Mouse (Mus musculus): ENCODE data around the gene Svs1.

Svs1 gene

DNA sequence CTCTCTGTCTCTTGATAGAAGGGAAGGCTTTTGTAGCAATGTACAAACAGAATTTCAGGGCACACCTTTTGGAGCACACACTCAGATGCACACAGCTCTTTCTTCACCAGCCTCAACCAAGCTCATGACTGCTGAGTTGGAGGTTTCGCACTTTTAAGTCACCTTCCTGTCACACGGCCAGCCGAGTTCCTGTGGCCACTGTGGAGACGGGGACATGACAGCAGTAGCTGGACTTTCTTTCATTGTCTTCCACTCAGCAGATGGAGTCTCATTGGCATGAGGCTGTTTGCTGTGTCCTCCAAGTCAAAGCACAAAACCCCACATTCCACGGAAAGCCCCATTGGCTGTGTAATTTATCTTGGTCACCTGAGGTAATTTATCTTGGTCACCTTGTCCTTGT lies 24.5 kb downstream of the Svs1 start:
- DNase-seq (ENCODE audit: low read depth, low spot score), result no peak

DNA sequence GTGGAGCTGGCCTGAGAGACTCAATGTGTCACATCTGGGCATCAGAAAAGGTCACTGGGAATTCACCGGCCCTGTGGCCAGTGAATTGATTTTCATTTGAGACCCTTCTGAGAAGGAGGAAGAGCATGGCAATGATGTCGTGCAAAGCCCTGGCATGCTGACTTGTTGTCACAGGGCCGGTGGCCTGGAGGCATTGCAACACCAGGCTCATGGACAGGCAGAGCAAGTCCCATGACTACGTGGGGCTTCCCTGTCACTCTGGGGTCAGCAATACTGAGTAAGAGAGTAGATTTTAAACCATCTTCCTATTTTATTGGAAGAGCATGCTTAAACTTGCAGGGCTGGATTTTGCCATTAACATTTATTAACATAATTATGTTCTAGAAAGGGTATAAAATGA lies 26.4 kb downstream of the Svs1 start:
- DNase-seq (ENCODE audit: low read depth, low spot score), result no peak

DNA sequence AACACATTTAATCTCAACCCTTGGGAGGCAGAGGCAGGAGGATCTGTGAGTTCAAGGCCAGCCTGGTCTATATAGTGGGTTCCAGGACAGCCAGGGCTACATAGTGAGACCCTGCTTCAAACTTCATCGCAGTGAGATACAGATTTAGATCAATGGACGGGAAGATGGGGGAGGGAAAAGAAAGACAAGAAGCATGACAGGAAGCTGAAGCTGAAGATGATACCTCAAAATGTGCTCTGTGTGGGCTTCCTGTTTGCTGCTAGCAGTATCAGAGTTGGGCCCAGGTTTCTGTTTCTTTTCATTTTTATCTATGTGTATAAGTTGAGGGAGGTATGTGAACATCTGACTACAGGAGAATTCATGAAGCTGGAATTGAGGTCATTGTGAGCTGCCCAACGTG lies 26.8 kb downstream of the Svs1 start:
- DNase-seq (ENCODE audit: low read depth, low spot score), result no peak

DNA sequence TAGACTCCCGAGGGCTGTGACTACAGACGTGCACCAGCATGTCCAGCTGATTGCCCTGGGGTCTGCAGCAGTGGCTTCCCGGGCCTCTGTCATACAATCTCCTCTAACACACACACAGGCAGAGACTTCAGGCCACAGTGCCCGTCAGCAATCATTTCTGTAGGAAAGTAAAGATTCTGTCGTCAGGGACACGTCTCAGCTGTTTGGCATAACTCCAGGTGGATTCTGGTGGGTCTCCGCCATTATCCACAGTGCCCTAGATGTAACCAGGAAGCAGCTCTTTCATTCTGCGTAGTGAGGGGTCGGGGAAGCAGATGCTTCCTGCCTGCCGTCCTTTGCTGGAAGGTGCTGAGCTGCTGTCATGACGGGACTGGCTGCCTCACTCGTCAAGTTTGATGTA lies 30.5 kb downstream of the Svs1 start:
- no peak for DNase-seq (ENCODE audit: low read depth, low spot score)

DNA sequence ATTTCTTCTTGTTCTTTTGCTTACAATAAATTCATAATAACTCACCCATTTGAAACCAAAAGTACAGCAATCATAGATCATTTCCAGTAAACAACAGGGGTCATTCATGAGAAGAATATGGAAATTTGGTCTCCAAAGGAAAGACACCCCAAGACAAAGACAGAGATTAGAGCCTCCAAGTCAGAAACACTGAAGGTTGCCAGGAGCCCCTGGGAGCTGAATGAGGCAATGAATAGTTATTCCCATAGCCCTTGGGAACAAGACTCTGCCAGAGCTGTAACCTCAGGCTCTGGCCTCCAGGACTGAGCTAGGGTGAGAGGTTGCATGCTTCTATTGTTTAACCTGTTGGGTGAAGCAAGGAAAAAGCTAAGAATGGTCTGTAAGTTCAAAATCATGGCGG lies 32.7 kb downstream of the Svs1 start:
- no peak for DNase-seq (ENCODE audit: low read depth, low spot score)

DNA sequence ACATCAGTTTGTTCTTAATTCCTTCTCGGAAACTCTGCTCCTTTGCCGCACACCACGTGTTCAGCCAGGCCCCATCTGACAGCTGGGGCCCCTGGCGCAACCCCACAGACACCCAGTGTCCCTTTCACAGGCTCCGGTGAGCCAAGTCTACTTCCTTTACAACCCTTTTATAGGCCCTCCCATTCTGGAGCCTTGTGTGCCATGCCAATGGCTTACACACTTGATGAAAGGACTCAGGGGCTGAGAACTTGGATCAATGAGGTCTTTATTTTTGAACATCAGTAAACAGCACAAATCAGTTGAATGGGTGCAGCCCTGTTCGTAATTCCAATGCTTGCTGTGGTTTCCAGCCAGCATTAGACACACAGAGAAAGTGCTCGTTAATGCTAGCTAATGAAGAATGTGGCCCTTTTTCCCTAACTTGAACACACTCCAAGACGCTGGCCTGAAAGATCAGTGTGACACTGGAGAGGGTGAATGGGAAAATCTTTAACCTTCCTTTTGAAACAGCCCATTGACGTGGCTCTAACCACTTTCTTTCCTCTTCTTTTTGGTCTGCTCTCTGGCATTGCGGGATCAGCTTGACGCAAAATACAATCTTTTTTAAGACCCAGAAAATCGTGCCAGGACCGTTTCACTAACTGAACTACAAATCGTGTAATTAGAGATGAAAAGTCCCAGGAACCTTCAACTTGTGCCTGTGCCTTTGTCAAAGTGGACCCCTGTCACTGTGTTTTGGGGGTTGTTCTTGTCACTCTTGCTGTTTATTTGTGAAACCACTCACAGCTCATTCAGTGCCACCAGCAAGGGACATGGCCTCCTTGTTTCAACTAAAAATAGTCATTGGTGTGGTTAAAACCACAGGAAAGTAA lies 34.7 kb downstream of the Svs1 start:
- DNase-seq (ENCODE audit: low read depth, low spot score), result no peak

DNA sequence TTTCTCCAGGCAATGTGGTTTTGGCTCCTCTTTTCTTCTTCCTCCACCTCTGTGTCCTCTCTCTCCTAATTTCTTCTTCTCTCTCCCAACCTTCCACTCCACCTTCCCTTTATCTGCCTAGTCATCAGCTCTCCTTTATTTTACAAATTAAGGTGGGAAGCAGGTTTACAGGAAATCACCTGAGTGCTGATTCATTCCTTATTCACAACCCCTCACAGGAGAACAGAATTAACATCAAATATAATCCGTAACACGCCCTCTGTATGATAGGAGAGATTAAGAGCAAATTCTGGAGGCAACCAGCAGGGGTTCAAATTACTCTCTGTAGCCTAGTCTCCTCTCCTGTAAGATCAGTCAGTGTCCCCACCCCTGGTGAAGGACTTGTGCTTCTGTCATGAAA lies 35.7 kb downstream of the Svs1 start:
- DNase-seq (ENCODE audit: low read depth, low spot score), result no peak

DNA sequence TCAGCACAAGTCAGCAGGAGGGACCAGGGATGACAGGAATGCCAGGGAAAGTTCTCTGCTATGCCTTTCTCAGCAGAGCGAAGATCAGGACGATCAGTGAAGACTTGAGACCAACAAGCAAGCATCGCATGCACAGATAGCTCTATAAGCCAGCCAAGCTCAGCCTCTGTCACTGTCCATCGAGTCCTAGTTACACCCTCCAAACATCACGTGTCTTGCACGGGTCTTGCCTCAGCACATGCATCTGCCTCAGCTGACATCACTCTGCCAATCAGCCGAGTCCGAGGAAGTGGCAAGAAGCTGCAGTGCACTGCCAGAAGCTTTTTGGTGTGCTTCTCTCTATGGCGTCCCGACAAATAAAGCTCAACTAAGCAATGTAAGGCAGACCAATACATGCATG lies 36.7 kb downstream of the Svs1 start:
- no peak for DNase-seq (ENCODE audit: low read depth, low spot score)

DNA sequence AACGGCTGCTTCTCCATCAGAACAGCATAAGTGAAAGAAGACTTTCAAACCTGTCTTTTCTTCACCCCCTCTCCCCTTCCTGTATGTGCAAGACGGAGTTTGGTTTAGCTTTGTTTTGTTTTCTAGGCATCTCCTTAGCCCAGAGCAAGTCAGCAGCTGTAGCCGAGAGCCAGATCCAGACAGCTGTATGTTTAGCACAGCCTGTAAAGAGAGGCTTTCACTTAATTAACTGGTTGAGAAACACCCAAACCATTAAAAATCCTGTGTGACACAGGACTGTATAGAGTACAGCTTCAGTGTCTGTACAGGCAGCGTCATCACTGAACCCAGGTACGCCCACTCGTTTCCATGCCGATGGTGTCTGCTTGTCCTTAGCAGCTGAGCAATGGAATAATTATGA lies 38.6 kb downstream of the Svs1 start:
- DNase-seq (ENCODE audit: low read depth, low spot score), result no peak

DNA sequence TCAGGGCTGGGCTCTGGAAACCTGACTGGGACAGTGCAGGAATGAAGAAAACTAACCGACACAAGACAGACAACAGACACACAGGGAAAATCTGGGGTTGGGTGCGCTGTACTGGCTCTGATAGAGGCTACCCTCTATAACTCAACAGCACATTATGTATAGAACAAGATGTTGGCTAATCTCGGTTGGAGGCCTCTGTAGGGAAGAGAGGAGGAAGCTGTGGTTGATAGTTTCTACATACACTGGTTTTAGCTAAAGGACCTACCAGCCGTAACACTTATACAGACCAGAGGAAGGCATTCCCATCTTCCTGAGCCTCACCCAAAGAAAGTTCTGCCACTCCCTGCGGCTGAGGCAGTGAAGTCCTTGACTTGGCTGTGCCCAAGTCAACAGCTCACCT lies 39.8 kb downstream of the Svs1 start:
- DNase-seq (ENCODE audit: low read depth, low spot score), result no peak

DNA sequence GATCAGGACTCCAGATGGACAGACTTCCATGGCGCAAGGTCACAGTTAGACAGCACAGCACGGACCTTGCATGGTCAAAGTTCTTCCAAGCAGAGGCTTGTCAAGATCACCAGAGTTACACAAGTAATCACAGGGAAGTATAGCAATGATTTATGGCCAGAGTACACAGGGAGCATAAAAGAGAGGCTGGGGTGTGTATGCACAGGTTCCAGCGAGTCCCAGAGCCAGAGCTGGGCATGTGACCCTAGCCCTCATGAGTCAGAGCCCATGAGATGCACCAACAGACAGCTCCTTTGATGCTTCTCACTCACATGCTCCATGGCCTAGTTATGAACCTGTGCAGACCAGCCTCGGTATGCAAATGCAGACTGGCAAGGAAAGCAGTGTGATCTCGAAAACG lies 41.4 kb downstream of the Svs1 start:
- DNase-seq (ENCODE audit: low read depth, low spot score), result no peak

DNA sequence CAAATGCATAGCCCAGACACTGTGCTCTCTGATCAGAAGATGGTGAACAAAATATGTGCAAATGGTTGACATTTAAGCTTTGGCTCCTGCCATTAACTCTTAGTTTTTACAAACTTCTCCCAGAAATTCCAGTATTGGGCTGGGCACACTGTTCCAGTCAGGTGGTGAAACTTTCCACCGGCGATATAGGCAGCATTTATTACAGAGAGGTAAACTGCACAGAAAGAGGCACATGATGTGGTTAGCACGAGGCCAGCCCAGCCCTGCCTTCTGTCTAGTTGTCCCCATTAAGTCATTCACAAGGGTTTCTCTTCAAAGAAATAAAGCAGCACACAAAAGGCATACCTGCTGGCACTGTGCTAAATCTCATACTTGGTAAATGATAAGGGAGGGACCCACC lies 42.0 kb downstream of the Svs1 start:
- DNase-seq (ENCODE audit: low read depth, low spot score), result no peak

DNA sequence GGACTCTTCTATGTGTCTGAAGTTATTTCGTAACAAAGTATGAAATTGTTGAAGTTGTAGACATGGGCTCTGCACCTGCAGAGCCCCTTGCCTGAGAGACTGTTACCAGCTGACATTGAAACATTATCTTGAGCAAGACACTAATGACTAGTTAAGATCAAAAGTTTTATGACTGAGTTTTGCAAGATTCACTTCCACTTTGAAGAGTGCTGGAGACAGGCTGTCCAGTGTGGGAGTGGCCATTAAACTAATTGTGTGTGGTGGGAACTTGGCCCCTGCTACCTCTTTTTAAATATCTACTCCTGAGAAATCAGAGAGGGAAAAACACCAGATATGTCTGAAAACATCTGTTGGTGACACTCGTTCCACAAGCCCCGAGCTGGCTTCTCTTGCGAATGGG lies 44.6 kb downstream of the Svs1 start:
- DNase-seq (ENCODE audit: low read depth, low spot score), result no peak

DNA sequence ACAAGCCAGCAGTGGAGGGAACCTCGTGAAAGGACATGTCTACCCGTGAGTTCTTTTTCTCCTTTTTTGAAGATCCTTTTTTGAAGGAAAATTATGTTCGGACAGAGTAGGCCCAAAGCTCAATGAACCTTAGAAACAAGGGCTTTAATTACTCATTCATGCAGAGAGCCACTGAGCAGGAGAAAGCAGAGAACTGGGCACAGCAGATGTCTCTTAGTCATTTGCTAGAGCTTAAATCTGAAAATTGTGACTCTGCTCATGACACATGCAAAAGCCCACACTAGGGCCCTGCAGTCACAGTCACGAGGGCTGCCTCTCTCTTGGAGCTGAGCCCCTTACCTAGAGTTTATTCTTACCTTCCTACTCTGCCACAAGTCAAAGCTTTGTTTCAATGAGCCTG lies 46.1 kb downstream of the Svs1 start:
- DNase-seq (ENCODE audit: low read depth, low spot score), result no peak

DNA sequence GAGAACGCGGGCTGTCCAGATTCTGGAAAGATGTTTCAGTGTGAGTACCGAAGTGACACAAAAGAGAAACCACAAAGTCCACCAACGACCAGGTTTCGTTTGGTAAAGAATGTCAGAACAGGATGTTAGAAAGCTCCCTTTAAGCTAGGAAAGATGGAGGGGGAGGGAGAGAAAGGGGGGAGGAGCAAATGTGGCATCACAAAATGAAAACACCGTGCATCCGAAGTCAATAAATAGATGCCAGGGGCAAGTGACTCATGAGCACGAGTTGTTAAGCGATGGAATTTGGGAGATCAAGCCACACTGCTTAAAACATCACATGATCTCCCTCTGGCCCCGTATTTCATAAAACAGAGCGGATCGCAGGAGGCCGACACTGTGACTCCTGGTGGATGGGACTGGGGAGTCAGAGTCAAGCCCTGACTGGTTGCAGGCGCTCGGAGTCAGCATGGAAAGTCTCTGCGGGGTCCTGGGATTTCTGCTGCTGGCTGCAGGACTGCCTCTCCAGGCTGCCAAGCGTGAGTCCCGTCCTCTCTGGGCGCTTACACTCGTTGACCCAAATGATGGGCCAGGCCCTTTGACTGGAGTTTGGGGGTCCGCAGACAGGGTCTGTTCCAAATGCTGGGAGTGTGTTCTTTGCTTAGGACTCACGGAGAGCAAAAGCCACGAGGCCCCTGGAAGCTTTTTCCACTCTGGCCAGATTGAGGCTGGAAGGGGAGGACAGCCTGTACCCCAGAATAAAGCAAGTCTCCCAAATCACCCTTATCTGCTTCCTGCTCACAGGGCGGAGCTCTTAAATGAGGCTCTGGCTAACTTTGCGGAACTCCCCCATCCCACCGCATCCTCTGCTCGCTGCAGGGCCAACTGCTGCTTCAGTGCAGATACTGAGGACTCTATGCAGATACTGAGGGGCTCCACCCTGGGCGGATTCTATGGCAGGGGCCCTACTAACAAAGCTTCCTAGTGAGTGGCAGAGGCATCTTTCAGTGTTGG lies 49.9 kb downstream of the Svs1 start, which contains the start of gene Gpnmb:
Gpnmb (plus strand) TSS at position 272 of the 993 bp plus-strand sequence.
- DNase-seq (ENCODE audit: low read depth, low spot score), result no peak

DNA sequence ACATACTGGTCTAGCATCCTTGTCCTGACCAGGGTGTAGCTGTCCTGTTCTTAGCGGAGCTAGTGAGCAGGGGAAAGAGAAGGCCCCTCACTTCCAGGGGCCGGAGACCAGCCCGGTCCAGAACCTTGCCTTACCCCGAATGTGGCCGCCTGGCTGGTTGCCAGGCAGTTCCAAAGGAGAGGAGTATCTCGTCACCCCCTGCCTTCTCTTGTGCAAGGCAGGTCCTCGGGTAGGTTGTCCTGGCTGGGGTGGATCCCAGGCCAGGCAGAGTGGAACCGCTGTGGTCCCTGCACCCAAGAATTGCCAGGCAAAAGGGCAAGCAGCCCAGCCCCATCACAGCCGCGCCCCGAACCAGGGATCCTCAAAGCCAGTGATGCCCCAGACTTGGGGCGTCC lies 50.6 kb downstream of the Svs1 start:
- no peak for DNase-seq (ENCODE audit: low read depth, low spot score)

DNA sequence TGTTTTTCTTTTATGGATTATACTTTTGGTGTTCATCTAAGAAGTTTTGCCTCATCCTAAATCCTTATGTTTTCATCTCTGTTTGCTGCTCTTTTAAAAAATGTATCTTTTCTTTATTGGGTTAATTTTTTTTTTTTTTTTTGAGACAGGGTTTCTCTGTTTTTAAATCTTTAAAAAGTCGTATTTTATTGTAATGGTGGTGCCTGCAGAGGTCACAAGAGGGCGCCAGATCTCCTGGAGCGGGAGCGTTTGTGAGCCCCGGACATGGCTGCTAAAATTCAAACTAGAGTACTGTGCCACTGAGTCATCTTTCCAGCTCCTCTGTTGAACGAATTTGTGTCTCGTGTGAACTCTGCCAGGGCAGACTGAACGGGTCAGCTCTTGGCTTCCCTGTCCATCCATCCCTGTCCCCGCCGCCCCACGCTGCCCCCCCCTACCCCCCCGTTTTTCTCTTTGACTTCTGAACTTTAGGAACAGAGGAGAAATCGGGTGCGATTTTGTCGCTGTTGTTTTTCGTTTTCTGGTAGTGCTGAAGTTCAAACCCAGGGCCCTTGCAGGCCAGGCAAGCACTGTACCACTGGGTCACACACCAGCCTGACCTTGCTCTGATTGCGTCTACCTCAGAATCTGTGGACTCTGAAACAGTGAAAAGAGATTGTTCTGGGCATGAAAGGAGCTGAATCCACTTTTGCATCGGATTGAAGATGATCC lies 53.0 kb downstream of the Svs1 start:
- DNase-seq (ENCODE audit: low read depth, low spot score), result no peak

All from c-Kit-negative CD71-positive TER-119-positive erythroid progenitor cells, embryonic 14.5 days (primary cell).